Mouse (Mus musculus): ENCODE results near the gene Tor2a.

DNA sequence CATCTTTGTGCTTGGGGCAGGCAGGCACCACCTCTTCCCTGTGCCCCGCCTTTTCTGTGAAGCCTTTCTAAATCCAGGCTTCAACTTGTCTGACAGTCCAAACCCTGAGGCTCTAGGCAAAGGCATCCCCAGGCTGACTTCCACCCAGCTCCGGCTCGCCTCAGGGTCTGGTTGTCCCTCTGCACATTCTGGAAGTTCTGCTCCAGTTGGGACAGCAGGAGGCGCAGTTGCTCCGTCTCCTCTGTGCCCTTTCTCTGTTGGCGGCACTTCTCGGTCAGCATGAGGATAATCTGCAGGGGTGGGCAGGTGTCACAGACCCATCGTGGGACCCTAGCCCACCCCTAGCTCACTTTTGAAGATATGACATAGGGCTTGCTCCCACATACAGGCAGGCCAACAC, 22.1 kb downstream of the Tor2a start:
- TF ChIP-seq CTCF (IDR thresholded peaks at IDR 0.05; ENCODE audit: low read depth, low read length) (no peak), GATA1 (IDR thresholded peaks at IDR 0.05; ENCODE audit: borderline replicate concordance, low read length) (no peak), TAL1 (conservative IDR thresholded peaks at IDR 0.05; ENCODE audit: low read depth, low read length) (no peak)

Data from G1E (cell line).